Mouse (Mus musculus) CD4-positive, CD25-positive, alpha-beta regulatory T cell, adult 2 months (primary cell): ENCODE data around the gene Pqlc3.
A peak's percentile ranks its signal among the peaks of the same experiment; 100 is the strongest.

Source experiments
- DNase-seq: peaks from one replicate; pipeline ENCODE4 v3.0.0-alpha.2; 2012; ENCODE audit warnings: low read depth, low spot score

The Pqlc3 gene

GRCm38 (mm10) chr12:17009466-17009865 is 9.3 kb upstream of the Pqlc3 start:
- DNase-seq = peak; percentile 31

DNA sequence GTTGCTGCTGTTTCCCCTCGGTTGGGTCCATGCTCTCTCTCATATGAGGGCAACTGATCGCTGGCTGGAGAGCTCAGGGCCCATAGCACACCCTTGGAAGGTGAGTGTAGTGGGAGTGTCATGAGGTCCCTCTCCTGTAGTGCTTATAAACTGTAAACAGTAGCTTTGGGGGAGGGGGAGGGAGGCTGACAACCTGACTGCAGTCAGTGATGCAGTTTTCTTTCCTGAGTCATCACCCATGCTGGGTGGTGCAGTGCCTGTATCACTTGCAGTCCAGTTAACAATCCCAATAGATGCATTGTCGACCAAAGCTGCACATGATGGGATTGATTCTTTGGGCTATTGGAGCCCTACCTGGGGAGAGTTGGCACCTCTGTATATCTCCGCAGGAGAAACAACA is 1.0 kb upstream of the Pqlc3 start:
- no peak for DNase-seq

GRCm38 (mm10) chr12:17000628-17001027 is 420 bp upstream of the Pqlc3 start:
- peak; percentile 36 for DNase-seq

DNA sequence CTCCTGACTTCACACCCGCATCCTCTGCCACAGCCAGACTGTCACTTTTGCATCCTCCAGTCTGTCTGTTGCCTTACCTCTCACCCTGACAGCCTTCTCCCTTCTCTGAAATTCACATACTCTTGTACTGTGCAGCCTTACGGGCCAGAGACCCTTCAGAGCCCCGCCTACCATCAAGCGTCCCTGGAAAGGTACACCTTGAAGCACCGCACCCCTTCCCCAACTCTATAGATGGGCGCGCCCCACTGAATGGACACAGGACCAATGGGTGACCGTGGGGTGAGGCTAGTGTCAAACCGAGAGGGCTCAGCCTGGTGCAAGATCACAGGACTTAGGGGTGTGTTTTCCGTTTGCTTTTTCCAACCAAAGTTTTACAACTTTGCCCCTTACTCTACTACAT is 1.1 kb downstream of the Pqlc3 start:
- peak; percentile 20 for DNase-seq

- no peak for DNase-seq
Observed at GRCm38 (mm10) chr12:16996886-16997462, 3.2 kb downstream of the Pqlc3 start.

DNA sequence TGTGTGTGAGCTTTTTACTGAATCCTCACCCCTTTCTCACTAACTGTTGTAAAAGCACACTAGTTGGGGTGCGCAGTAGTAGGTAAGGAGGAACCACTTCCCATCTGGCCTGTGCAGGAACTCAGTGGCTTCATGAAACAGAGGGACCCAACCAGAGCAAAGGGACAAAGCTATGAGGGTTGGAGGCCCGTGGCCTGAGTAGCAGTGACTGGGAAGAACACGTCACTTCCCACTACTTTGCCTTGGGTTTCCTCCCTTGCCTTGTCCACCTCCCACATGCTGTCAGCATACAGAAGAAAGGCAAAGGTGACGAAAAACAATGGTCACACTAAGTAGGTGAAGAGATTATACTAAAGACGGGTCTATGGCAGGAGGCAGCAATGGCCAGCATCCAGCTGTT is 3.9 kb downstream of the Pqlc3 start:
- DNase-seq = no peak

- DNase-seq = no peak
Observed at GRCm38 (mm10) chr12:16994291-16994690, 5.9 kb downstream of the Pqlc3 start.

GRCm38 (mm10) chr12:16992355-16992754 is 7.9 kb downstream of the Pqlc3 start:
- no peak for DNase-seq

GRCm38 (mm10) chr12:16991376-16991775 is 8.8 kb downstream of the Pqlc3 start:
- no peak for DNase-seq

DNA sequence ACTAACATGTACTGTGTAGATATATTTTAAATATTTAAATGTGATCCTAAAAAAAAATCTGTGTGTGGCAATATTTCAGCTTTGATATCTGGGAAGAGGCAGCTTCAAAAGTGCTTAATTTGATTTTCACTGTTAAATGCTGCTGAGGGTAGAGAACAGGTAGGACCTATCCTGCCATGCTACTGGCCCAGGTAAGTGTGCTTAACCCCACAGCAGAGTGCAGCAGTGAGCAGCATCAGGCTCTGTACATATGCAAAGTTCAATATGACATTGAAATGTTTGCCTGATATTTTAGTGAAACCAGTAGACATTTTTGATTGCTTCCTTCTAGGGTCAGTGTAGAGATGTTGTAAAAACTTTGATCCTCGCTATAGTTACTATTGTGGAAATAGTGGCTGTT is 14.4 kb downstream of the Pqlc3 start:
- DNase-seq = peak; percentile 57

DNA sequence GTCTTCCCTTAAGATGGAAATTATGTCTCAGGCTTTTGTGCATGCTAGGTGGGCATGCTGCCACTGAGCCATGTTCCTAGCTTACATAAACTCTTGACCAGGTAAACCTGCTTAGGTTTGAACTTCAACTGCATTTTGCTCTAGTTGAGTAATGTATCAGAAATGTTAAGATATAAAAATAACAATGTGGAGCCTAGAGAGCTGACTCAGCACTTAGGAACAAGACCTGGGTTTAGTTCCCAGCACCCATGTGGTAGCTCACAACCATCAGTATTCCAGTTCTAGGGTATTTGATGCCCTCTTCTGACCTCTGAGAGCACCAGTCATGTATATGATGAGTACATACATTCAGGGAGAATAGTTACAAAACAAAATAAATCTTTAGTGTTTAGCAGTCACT is 23.1 kb downstream of the Pqlc3 start:
- no peak for DNase-seq

DNA sequence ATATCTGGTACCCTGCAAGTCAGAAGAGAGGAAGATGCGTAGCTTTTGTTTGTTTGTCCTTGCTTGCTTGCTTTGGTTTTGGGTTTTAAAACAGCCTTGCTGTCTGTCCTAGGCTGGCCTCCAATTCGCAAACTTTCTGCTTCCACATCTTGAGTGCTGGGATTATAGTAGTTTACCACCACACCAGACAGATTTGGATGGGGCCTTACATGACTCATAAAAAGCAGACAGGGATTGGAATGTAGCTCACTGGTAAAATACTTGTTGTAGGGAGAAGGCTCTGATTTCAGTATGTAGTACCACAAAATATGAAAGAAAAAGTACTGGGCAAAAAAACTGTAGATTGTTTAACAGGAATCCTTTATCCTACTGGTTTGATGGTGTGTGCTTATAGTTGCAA is 33.4 kb downstream of the Pqlc3 start:
- DNase-seq = no peak

DNA sequence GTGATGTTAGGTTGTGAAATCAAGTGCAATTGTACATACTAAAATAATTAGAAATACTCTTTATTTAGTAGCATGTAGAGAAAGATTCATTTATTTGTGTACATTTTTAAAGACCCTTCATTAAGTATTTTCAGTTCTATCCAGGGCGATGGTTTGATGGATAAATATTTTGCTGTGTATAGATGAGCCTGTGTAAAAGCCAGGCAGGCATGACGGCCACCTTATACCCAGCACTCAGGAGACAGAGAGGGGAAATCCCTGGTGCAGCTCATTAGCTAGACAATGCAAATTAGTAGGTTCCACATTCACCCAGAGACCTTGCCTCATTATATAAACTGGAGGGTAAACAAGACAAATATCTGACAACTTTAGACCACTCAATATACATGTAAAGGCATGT is 36.9 kb downstream of the Pqlc3 start:
- DNase-seq = peak; percentile 48

GRCm38 (mm10) chr12:16958851-16959250 is 41.4 kb downstream of the Pqlc3 start:
- DNase-seq = peak; percentile 57

DNA sequence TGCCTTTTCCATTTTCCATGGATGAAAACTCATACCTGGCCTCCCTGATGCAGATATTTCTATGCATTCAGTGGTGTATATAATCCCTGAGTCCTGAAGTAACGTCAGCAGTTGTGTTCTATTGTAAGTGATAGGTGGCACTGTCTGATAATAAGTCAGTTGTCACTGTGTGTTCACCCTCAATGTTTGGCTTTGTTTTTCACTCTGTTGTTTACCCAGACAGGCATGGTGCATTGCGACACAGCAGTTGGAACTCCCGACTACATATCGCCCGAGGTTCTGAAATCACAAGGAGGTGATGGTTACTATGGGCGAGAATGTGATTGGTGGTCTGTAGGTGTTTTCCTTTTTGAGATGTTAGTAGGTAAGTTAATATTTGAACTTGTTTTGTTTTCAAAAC is 52.0 kb downstream of the Pqlc3 start:
- no peak for DNase-seq

GRCm38 (mm10) chr12:16941976-16942375 is 58.2 kb downstream of the Pqlc3 start:
- no peak for DNase-seq
